ENCODE assay signal across 10 mouse cellular contexts in the genomic region with DNA sequence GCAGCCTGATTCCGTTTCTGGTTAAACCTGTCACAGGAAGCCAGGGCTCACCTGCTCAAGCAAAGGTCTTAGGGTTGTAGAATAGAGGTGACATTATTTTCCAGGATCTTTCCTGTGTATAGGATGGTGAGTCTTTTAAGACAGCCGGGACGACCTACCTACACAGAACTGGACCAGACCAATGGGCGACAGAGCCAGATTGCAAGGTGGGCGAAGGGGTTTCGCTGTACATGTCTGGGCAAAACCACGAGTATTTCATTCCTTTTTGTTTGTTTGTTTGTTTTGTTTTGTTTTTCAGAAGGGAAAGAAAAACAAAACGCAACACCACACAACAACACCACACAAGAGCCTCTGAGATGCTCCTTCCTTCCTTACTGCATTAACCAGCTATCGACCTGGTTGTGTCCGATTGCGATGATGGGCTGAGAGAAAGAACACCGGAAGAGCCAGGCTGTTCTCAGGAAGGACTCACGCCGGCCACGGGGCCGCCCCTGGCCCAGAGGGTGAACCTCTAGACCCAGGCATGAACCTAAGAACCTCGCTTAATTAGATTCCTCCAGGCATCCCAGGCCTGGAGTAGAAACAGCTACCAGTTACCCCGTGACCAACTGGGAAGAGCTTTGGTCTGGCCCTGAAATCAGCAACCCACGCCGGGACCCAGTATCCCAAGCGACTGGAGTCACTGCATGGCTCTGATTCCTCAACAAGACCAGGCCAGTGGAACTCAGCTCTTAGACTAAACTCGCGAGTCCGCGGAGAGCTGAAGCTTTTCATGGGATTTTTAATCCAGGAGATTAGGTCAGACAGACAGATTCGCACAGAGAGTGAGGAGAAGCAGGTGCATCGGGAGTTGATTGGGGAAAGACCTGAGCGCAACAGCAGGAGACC. TPM values are rescaled to one million over a fixed set of nuclear protein-coding genes. Genes with fewer than 3 reads are reported as not detected.
DNase-seq lines count a peak whose midpoint lies in the region; ATAC-seq and TF ChIP-seq lines count a peak whose summit lies in the region.
"Had no signal": no experiment of that assay in that cellular context is flagged by ENCODE, and none has a peak within 500 bp of the region (broad histone marks: within the 10 kb centered on the region; RNA-seq: fewer than 3 reads in every experiment).

No protein-coding gene starts in this region.

- peak overlapping the region; percentile 40 for H3K4me2 ChIP-seq in forebrain, embryonic 12.5 days
- no peak overlapping the region for H3K4me2 ChIP-seq in forebrain, embryonic 15.5 days (replicated peaks)
- H3K4me2 ChIP-seq in forebrain, postnatal 0 days (ENCODE audit: low read depth): no peak overlapping the region
- H3K4me2 ChIP-seq: liver, embryonic 15.5 days had no signal

- no peak overlapping the region for H3K9ac ChIP-seq in forebrain, embryonic 12.5 days
- H3K9ac ChIP-seq in forebrain, embryonic 15.5 days (replicated peaks): no peak overlapping the region
- H3K9ac ChIP-seq in forebrain, postnatal 0 days: no peak overlapping the region
- H3K9ac ChIP-seq: liver, embryonic 15.5 days had no signal

- peak overlapping the region; percentile 4; the same call in 1 of the 2 replicates for H3K4me3 ChIP-seq in forebrain, embryonic 12.5 days (replicated peaks)
- H3K4me3 ChIP-seq in forebrain, embryonic 15.5 days: no peak overlapping the region
- peak overlapping the region; percentile 53; the same call in 1 of the 2 replicates for H3K4me3 ChIP-seq in E14TG2a.4 (replicated peaks; ENCODE audit: low read length)
- no peak overlapping the region for H3K4me3 ChIP-seq in forebrain, postnatal 0 days (ENCODE audit: low read depth, low read length)
- H3K4me3 ChIP-seq: liver, embryonic 15.5 days had no signal

- no peaks in the 10 kb centered on the region for H3K9me3 ChIP-seq in forebrain, embryonic 12.5 days
- H3K9me3 ChIP-seq in forebrain, embryonic 15.5 days: no peaks in the 10 kb centered on the region
- peaks cover 3% of the 10 kb centered on the region; the same call in 1 of the 2 replicates for H3K9me3 ChIP-seq in E14TG2a.4 (ENCODE audit: low read length)
- no peaks in the 10 kb centered on the region for H3K9me3 ChIP-seq in forebrain, postnatal 0 days (ENCODE audit: low read length)
- H3K9me3 ChIP-seq: liver, embryonic 15.5 days had no signal

- peaks cover 76% of the 10 kb centered on the region for H3K4me1 ChIP-seq in forebrain, embryonic 12.5 days
- H3K4me1 ChIP-seq in forebrain, embryonic 15.5 days: peaks cover 42% of the 10 kb centered on the region
- peaks cover 61% of the 10 kb centered on the region for H3K4me1 ChIP-seq in E14TG2a.4 (replicated peaks; ENCODE audit: low read depth, low read length)
- 0 out of 2 replicates have a peak, but pooled peaks cover 6% of the 10 kb centered on the region for H3K4me1 ChIP-seq in forebrain, postnatal 0 days (ENCODE audit: insufficient read depth)

- no peak for TF ChIP-seq CTCF in E14TG2a.4 (conservative IDR thresholded peaks at IDR 0.05; ENCODE audit: low read length)
- no peak for TF ChIP-seq CTCF in forebrain, postnatal 0 days (IDR thresholded peaks at IDR 0.05; ENCODE audit: low read depth)

- no peaks in the 10 kb centered on the region for H3K36me3 ChIP-seq in forebrain, embryonic 12.5 days (replicated peaks)
- no peaks in the 10 kb centered on the region for H3K36me3 ChIP-seq in forebrain, embryonic 15.5 days
- H3K36me3 ChIP-seq in E14TG2a.4 (ENCODE audit: insufficient read depth, low read length): no peaks in the 10 kb centered on the region
- H3K36me3 ChIP-seq in forebrain, postnatal 0 days (ENCODE audit: insufficient read depth): no peaks in the 10 kb centered on the region
- H3K36me3 ChIP-seq: liver, embryonic 15.5 days had no signal

- H3K27ac ChIP-seq in forebrain, embryonic 12.5 days: no peak overlapping the region
- H3K27ac ChIP-seq in forebrain, embryonic 15.5 days (replicated peaks): no peak overlapping the region
- no peak overlapping the region for H3K27ac ChIP-seq in forebrain, postnatal 0 days (ENCODE audit: low read depth, low read length)
- H3K27ac ChIP-seq: liver, embryonic 15.5 days had no signal

- 4% methylated on average over 28 of the region's 28 CpGs for WGBS in forebrain, embryonic 12.5 days
- 4% methylated on average over 28 of the region's 28 CpGs for WGBS in forebrain, embryonic 15.5 days
- WGBS in forebrain, postnatal 0 days: 9% methylated on average over 28 of the region's 28 CpGs

- ATAC-seq in forebrain, embryonic 12.5 days (ENCODE audit: low FRiP score): no peak
- ATAC-seq in forebrain, embryonic 15.5 days (replicated peaks): no peak
- ATAC-seq in forebrain, postnatal 0 days: no peak

- peaks cover 96% of the 10 kb centered on the region for H3K27me3 ChIP-seq in forebrain, embryonic 12.5 days
- peaks cover 98% of the 10 kb centered on the region for H3K27me3 ChIP-seq in forebrain, embryonic 15.5 days
- H3K27me3 ChIP-seq in E14TG2a.4 (ENCODE audit: insufficient read depth, low read length): peaks cover 94% of the 10 kb centered on the region
- peaks cover 84% of the 10 kb centered on the region for H3K27me3 ChIP-seq in forebrain, postnatal 0 days (ENCODE audit: insufficient read depth, low read length)

- DNase-seq in forebrain, postnatal 0 days: peak; percentile 32
- peak; percentile 10 for DNase-seq in lung, postnatal 36 days
- no peak for DNase-seq in right cerebral cortex, postnatal 14 days
- no peak for DNase-seq in spleen, postnatal 4 days (ENCODE audit: low spot score in 2 of 2)
- no peak for DNase-seq in right cerebral cortex, postnatal 4 days
- DNase-seq: B cell, adult 2 months had no signal

RNA-seq across cellular contexts. Expression of a gene that starts 1.9 kb away (rescaled TPM):
- polyA plus RNA-seq in forebrain, embryonic 12.5 days (2016; fragmentation: Nextera tagmentation; extraction: Ambion mirVana): 10.1 and 12.4 TPM in 2 replicates
- 1.6 TPM in 2 replicates for polyA plus RNA-seq in forebrain, embryonic 15.5 days (2015; fragmentation: Nextera tagmentation; extraction: Ambion mirVana)
- total RNA-seq in forebrain, postnatal 0 days (2014; rRNA removed): 0.85 and 2.6 TPM in 2 replicates
- polyA plus RNA-seq in forebrain, postnatal 0 days (2015; fragmentation: Nextera tagmentation; extraction: Ambion mirVana): 0.34 and 1.3 TPM in 2 replicates

Comparison
In these comparisons a context has a peak if more than half of its experiments do, and no peak if none do; other contexts are left out.
1. H3K4me3 ChIP-seq: peak in forebrain, embryonic 12.5 days (single experiment) and E14TG2a.4 (single experiment); none in forebrain, embryonic 15.5 days (single experiment) and forebrain, postnatal 0 days (single experiment).
2. DNase-seq: peak in forebrain, postnatal 0 days (single experiment) and lung, postnatal 36 days (single experiment); none in right cerebral cortex, postnatal 14 days (single experiment), spleen, postnatal 4 days (0 of 2) and right cerebral cortex, postnatal 4 days (single experiment).